Mouse (Mus musculus): ENCODE measurements around the gene Hes7.

GRCm38 (mm10) chr11:69110319-69111046 lies 9.7 kb upstream of the Hes7 start:
- TF ChIP-seq CTCF (conservative IDR thresholded peaks at IDR 0.05; ENCODE audit: insufficient read depth, insufficient read length, low read depth, low read length): no peak
- TF ChIP-seq POLR2A (IDR thresholded peaks at IDR 0.05; ENCODE audit: low read depth, low read length): no peak

All from kidney, adult 2 months (tissue).